Mouse (Mus musculus): ENCODE measurements around the gene Slc35e4.

Gene Slc35e4

DNA sequence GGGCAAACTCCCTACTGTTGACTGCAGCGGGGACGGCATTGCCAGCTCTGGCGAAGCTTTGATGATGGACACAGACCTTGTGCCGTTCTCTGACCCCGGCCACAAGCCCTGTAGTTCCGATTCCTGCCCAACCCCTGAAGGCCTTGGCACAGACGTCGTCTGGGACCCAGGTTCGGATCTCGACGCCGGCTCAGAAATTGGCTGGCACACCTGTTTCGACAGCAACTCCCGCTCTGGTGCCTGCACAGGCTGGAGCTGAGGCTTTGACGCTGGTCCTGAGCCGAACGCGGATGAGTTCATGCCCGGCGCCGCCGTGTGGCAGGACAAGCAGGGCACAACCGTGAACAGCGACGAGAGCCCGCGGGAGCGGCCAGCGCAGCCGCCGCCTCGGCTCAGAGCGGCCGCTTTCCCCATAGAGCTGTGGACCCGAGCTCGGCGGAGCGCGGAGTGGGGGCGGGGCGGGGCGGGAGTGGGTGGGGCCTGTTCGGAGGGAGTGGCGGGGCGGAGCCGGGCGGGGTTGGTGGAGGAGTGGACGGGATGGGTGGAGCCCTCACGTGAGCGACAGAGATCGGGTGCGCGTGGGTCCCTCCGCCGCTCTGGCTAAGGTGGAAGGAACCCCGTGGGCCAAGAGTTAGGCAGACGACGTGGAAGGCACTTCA, 50.9 kb downstream of the Slc35e4 start, which contains the start of gene Osbp2:
Osbp2 (minus strand) TSS at position 450 of the 659 bp plus-strand sequence.
- DNase-seq (ENCODE audit: low spot score in 2 of 2): peak; percentile 11 to 21

DNA sequence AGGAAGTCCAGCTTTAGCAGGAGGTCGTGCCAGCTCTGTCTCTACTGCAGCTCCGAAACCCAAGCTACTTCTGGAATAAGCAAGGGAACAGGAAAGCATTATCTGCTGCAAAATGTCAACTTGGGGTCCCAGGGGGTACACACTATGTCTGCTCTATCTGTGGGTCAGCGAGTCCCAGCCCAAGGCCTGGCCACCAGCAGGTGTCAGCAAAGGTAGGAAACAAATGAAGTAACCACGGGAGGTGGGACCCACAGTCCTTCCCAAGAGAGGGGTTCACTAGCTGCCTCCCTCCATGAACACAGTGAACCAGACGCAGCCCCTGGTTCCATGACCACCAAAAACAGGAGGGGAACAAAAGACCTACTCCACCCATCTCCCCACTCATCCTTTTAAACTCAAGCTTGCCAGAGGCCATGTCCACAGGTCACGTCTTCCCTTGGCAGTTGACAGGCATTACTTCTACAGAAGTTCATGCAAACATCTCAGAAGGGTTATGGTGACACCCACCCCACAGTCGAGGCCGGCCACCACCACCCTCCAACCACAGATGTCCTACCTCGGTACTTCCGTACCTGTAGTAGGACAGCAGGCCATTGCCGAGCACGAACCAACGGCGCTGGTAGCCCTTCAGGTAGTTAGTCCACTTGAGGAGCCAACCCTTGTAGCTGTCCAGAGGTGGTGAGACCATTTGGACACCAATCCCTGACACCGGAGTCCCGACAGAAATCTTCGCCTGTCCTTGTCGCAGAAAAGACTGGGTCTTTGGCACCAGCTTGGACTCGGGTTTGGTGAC, 51.6 kb downstream of the Slc35e4 start:
- no peak for DNase-seq (ENCODE audit: low spot score in 2 of 2)

DNA sequence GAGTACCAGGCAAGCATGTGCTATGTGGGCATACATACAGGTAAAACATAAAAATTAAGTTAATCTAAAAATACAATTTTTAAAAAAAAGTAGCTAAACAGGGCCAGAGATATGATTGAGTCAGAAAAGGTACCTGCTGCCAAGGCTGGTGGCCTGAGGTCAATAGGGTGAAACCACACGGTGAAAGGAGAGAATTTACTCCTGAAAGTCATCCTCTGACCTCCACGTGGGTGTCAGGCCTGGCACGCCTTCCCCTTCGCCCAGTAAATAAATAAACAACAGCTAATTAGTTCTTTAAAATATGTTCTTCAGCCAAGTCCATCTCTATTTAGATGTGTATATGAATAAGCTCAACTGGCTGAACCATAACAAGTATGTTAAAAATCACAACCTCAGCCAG, 54.1 kb downstream of the Slc35e4 start:
- DNase-seq (ENCODE audit: low spot score in 2 of 2): no peak

DNA sequence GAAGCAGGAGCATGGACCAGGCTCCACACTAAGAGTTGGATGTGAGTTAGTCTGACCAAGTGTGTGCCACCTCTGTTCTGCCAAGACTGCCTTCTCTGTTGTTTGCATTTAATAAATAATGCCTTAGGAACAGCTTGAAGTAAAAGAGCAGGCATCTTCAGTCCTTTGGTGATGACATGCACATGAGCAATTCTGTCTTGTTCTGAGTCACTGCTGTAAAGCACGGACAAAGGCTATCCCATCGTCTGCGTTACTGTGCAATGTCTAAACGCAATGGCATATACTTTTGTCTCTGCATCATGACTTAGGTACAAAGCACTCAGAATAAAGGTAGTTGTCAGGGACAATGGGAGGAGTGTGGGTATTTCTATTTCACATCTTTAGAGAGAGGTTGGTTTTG, 54.7 kb downstream of the Slc35e4 start:
- DNase-seq (ENCODE audit: low spot score in 2 of 2): no peak

DNA sequence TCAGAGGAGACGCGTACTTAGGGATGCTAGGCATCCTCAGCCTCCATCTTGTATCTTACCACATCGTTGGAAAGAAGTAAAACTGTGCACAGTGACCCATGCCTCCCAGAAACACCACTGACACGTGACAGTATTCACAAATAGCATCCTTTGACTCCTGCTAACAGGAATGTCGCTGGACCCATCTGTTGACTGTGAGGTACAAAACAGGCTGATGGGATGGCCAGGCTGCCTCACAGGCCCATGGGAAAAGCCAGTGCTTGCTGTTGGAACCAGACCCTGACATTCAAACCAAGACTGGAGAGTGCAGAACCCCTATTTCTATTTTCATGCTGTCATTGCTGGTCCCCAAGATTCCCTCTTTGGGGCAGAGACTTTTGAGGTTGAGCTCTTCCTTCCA, 56.6 kb downstream of the Slc35e4 start:
- no peak for DNase-seq (ENCODE audit: low spot score in 2 of 2)
